Mouse (Mus musculus) hindbrain, embryonic 12.5 days (tissue): ENCODE measurements at regions not wholly inside any gene's neighbourhood (a gene's known extent, or its start where the extent isn't known, plus 50 kb on each side); places are given as distances from the start of the nearest gene placed in this dataset.

Experiments
- ATAC-seq: fragments of 200-750 bp; cut with Nextera tagmentation; 2 replicates; pipeline ENCODE4 v1.8.0; 2017; ENCODE audit warnings: moderate TSS enrichment; ENCODE audit not compliant: low FRiP score
- H3K27ac ChIP-seq: fragments of 300-500 bp; sonication (generic); 2 replicates; pipeline ENCODE4 v1.5.1; 2016; ENCODE audit warnings: mild to moderate bottlenecking
- H3K27me3 ChIP-seq: fragments of 300-500 bp; sonication (generic); 2 replicates; pipeline ENCODE4 v1.6.1; 2016; ENCODE audit warnings: mild to moderate bottlenecking
- H3K36me3 ChIP-seq: fragments of 300-500 bp; sonication (generic); 2 replicates; pipeline ENCODE4 v1.6.1; 2016; ENCODE audit warnings: mild to moderate bottlenecking
- H3K4me1 ChIP-seq: fragments of 300-500 bp; sonication (generic); 2 replicates; pipeline ENCODE4 v1.6.1; 2016
- H3K4me2 ChIP-seq: fragments of 300-500 bp; sonication (generic); replicated peaks from 2 replicates; pipeline ENCODE4 v1.6.1; 2016; ENCODE audit warnings: mild to moderate bottlenecking
- H3K4me3 ChIP-seq: fragments of 300-500 bp; sonication (generic); 2 replicates; pipeline ENCODE4 v1.5.1; 2016; ENCODE audit warnings: mild to moderate bottlenecking
- H3K9ac ChIP-seq: fragments of 300-500 bp; sonication (generic); 2 replicates; pipeline ENCODE4 v1.6.1; 2016; ENCODE audit warnings: mild to moderate bottlenecking, moderate library complexity
- H3K9me3 ChIP-seq: fragments of 300-500 bp; sonication (generic); replicated peaks from 2 replicates; pipeline ENCODE4 v1.6.1; 2016; ENCODE audit warnings: mild to moderate bottlenecking
- WGBS: fragments of 180-500 bp; shearing (Covaris S2); methylation state at CpG from one replicate; pipeline ENCODE4 v1.1.7; 2016; 5-methylcytosine and 5-hydroxymethylcytosine counted together

- no peak for ATAC-seq
- no peak overlapping the region for H3K9ac ChIP-seq
- H3K4me3 ChIP-seq = no peak overlapping the region
- H3K27ac ChIP-seq = no peak overlapping the region
- 0 out of 2 replicates have a peak, but pooled peaks cover 2% of the 10 kb centered on the region for H3K4me1 ChIP-seq
- H3K27me3 ChIP-seq = no peaks in the 10 kb centered on the region
- no peaks in the 10 kb centered on the region for H3K36me3 ChIP-seq
- no peaks in the 10 kb centered on the region for H3K9me3 ChIP-seq
- 96% methylated on average over 2 of the region's 2 CpGs for WGBS
- H3K4me2 ChIP-seq = no peak overlapping the region
These were observed 170.6 kb downstream of the Eipr1 start for GRCm38 (mm10) chr12:28922236-28922635.

DNA sequence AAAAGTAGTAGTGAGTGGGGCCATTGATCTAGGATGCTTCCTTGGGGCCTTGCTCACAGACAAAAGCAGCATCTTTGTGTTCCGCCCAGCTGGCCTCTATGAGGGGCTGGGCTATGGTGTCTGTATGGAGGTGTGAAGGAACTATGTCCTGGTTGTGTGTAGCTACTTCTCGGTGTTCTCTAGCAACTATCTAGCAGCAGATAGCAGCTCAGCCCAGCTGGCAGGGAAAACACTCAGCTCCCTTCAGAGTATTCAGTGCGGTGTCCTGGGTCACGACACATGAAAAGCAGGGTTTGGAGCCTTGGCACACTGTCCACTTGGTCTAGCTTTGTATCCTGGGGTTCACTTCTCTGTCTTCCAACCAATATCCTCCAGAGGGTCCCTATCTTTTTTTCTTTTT, 173.6 kb downstream of the Eipr1 start:
- WGBS = 88% methylated on average over 4 of the region's 4 CpGs
- Histone ChIP-seq H3K9ac (no peak overlapping the region), H3K27ac (no peak overlapping the region), H3K9me3 (no peaks in the 10 kb centered on the region), H3K36me3 (no peaks in the 10 kb centered on the region), H3K4me3 (no peak overlapping the region), H3K4me2 (no peak overlapping the region), H3K4me1 (0 out of 2 replicates have a peak, but pooled peaks cover 2% of the 10 kb centered on the region), H3K27me3 (no peaks in the 10 kb centered on the region)
- no peak for ATAC-seq

GRCm38 (mm10) chr12:28939936-28940335, 188.3 kb downstream of the Eipr1 start:
- no peak for ATAC-seq
- Histone ChIP-seq H3K9ac (no peak overlapping the region), H3K4me2 (no peak overlapping the region), H3K27ac (no peak overlapping the region), H3K4me3 (no peak overlapping the region), H3K36me3 (no peaks in the 10 kb centered on the region), H3K4me1 (no peaks in the 10 kb centered on the region), H3K27me3 (no peaks in the 10 kb centered on the region), H3K9me3 (no peaks in the 10 kb centered on the region)
- 88% methylated on average over 7 of the region's 7 CpGs for WGBS

- Histone ChIP-seq H3K9ac (no peak overlapping the region), H3K27ac (peak overlapping the region; percentile 52)
- no peak for ATAC-seq
These were observed 197.3 kb downstream of the Eipr1 start for GRCm38 (mm10) chr12:28948889-28949288.

GRCm38 (mm10) chr12:28949307-28949706, 197.7 kb downstream of the Eipr1 start:
- no peak for ATAC-seq
- Histone ChIP-seq H3K4me2 (no peak overlapping the region), H3K27me3 (no peaks in the 10 kb centered on the region), H3K4me1 (peaks cover 10% of the 10 kb centered on the region; the same call in 1 of the 2 replicates), H3K9ac (no peak overlapping the region), H3K4me3 (no peak overlapping the region), H3K27ac (peak overlapping the region; percentile 52; the same call in 1 of the 2 replicates), H3K36me3 (no peaks in the 10 kb centered on the region), H3K9me3 (no peaks in the 10 kb centered on the region)
- 78% methylated on average over 10 of the region's 10 CpGs for WGBS

More at GRCm38 (mm10) chr12:28948889-28949288, 197.3 kb downstream of the Eipr1 start:
- H3K9me3 ChIP-seq = no peaks in the 10 kb centered on the region
- no peak overlapping the region for H3K4me3 ChIP-seq
- WGBS = 49% methylated on average over 9 of the region's 9 CpGs
- no peak overlapping the region for H3K4me2 ChIP-seq
- no peaks in the 10 kb centered on the region for H3K36me3 ChIP-seq
- H3K27me3 ChIP-seq = no peaks in the 10 kb centered on the region
- peaks cover 10% of the 10 kb centered on the region; the same call in 1 of the 2 replicates for H3K4me1 ChIP-seq

DNA sequence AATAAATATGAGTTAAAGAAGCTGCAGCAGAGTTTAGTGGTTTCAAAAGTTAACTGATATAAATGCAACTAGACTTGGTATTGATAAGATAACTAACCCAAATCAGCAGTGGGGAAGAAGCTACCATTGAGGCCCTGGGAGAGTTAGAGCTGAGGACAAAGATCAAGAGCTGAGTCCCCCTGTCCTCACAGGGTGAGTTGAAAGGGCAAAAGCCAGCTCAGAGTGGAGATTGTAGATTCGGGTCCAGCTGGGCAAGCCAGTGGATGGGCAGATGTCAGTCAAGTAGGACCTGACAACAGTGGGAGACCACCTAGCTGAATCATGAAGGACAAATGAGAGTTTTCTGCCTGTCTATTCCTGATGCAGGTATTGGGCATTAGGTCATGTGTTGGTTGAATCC, 205.6 kb downstream of the Eipr1 start:
- 81% methylated on average over 1 of the region's 1 CpGs for WGBS
- Histone ChIP-seq H3K4me3 (no peak overlapping the region), H3K9me3 (no peaks in the 10 kb centered on the region), H3K4me2 (no peak overlapping the region), H3K27me3 (no peaks in the 10 kb centered on the region), H3K9ac (no peak overlapping the region), H3K36me3 (no peaks in the 10 kb centered on the region), H3K27ac (no peak overlapping the region), H3K4me1 (no peaks in the 10 kb centered on the region)
- no peak for ATAC-seq

DNA sequence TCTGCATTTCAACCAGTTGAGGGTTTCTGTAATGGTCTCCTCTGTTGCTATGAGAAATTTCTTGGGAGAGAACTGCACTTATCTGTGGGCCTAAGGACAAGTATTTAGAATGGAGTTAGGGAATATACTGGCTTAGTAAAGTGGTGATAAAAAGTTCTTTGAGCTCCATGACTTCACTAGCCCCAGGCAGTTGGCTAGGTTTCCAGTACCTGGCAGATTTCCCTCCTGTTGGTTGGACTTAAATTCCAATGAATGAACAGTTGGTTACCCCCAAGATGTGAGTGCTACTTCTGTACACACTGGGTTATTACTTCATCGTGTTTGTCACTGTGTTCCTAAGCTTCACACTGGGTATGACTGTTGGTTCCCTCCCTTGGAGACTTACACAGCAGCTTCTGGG, 207.1 kb downstream of the Eipr1 start:
- 67% methylated on average over 1 of the region's 1 CpGs for WGBS
- no peak for ATAC-seq

DNA sequence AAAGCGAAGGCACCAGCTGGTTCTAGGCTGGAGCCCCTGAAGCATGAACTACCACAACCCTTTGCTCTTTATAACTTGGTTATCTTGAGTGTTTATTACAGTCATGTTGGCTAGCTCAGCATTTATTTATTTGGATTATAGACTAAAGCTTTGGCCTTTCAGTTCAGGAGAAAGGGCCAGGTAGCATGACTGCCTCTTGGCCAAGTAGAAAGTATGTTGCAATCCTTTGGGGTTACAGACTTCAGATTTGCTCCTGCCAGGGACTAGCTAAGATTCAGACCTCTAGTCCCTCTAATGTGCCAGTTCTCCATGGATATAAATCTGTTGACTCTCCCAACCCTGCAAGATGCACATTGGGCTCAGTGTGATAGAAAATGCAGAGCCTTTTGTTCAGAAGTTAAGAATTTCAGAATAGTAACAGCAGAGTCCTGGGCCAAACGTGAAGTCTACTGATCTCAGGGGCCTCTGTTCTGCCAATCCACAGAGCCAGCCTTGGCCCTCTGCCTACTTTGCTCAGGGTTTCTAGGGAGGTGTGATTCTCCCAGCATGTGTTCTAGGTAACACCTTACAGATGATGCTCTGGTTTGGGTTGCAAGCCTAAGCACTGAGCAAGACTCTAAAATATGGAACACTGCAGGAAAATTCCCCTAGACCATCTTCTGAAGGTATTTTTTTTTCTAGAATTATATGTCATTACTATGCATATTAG, 218.2 kb downstream of the Eipr1 start:
- Histone ChIP-seq H3K9me3 (peaks cover 3% of the 10 kb centered on the region; the same call in 1 of the 2 replicates), H3K4me1 (peaks cover 4% of the 10 kb centered on the region; the same call in 1 of the 2 replicates), H3K36me3 (no peaks in the 10 kb centered on the region), H3K27ac (no peak overlapping the region), H3K27me3 (no peaks in the 10 kb centered on the region; the same call in 1 of the 2 replicates), H3K4me3 (no peak overlapping the region), H3K4me2 (no peak overlapping the region), H3K9ac (no peak overlapping the region)
- no peak for ATAC-seq
- 78% methylated on average over 2 of the region's 2 CpGs for WGBS

More for the DNA sequence above, 207.1 kb downstream of the Eipr1 start:
- Histone ChIP-seq H3K9me3 (no peaks in the 10 kb centered on the region), H3K4me1 (no peaks in the 10 kb centered on the region), H3K27ac (no peak overlapping the region), H3K9ac (no peak overlapping the region), H3K4me2 (no peak overlapping the region), H3K4me3 (no peak overlapping the region), H3K27me3 (no peaks in the 10 kb centered on the region), H3K36me3 (no peaks in the 10 kb centered on the region)

GRCm38 (mm10) chr12:28974571-28975041, 223.0 kb downstream of the Eipr1 start:
- Histone ChIP-seq H3K9ac (no peak overlapping the region), H3K4me2 (no peak overlapping the region), H3K4me3 (no peak overlapping the region), H3K36me3 (no peaks in the 10 kb centered on the region), H3K4me1 (peaks cover 8% of the 10 kb centered on the region; the same call in 1 of the 2 replicates), H3K9me3 (peaks cover 3% of the 10 kb centered on the region; the same call in 1 of the 2 replicates), H3K27me3 (no peaks in the 10 kb centered on the region; the same call in 1 of the 2 replicates), H3K27ac (no peak overlapping the region)
- 28% methylated on average over 6 of the region's 6 CpGs for WGBS
- peak; percentile 64; the same call in 1 of the 2 replicates for ATAC-seq

DNA sequence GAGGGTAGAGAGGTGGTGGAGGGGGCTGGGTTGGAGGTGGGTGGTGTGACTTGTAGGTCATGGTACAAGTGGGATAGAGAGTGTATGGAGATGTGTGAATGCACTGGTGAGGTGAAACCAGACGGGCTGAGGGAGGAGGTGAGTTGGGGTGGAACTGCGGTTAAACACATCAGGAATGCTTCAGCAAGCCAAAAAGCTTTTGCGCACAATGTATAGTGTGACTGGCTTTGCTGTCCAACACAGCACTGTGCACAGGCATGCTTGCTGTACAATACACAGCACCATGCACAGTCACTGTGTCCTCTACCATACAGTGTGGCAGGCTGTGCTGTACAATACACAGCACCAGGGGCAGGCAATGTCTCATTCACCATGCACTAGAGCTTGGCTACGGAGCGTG, 223.6 kb downstream of the Eipr1 start:
- no peak overlapping the region for H3K9ac ChIP-seq
- no peak overlapping the region for H3K4me2 ChIP-seq
- 88% methylated on average over 5 of the region's 5 CpGs for WGBS
- peaks cover 3% of the 10 kb centered on the region; the same call in 1 of the 2 replicates for H3K9me3 ChIP-seq
- ATAC-seq = no peak
- H3K27ac ChIP-seq = no peak overlapping the region
- H3K4me1 ChIP-seq = peaks cover 8% of the 10 kb centered on the region; the same call in 1 of the 2 replicates
- no peak overlapping the region for H3K4me3 ChIP-seq
- no peaks in the 10 kb centered on the region; the same call in 1 of the 2 replicates for H3K27me3 ChIP-seq
- H3K36me3 ChIP-seq = no peaks in the 10 kb centered on the region

DNA sequence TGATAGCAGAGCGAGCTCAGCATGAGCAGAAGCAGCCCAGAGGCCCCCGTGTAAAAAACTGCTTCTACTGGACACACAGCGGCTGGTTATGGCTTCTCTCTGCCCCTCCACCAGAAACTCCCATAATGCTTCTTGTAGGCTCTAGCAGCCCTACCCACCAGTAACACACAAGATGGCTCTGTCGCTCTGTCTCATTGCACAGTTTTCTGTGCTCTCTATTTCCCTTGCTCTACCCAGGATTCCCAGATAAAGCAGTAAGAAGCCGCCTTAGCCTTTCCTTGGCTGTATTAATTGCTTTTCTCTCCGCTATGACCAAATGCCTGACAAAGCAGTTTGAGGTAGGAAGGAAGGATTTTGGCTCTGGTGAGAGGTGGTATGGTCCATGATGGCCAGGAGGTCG, 228.1 kb downstream of the Eipr1 start:
- H3K27ac ChIP-seq = no peak overlapping the region
- H3K4me1 ChIP-seq = peaks cover 6% of the 10 kb centered on the region; the same call in 1 of the 2 replicates
- H3K4me3 ChIP-seq = no peak overlapping the region
- H3K27me3 ChIP-seq = no peaks in the 10 kb centered on the region
- no peak overlapping the region for H3K4me2 ChIP-seq
- no peak overlapping the region for H3K9ac ChIP-seq
- H3K36me3 ChIP-seq = no peaks in the 10 kb centered on the region
- 80% methylated on average over 7 of the region's 7 CpGs for WGBS
- no peak for ATAC-seq
- H3K9me3 ChIP-seq = no peaks in the 10 kb centered on the region

- Histone ChIP-seq H3K27me3 (no peaks in the 10 kb centered on the region), H3K4me1 (peaks cover 9% of the 10 kb centered on the region; the same call in 1 of the 2 replicates), H3K9ac (no peak overlapping the region), H3K4me3 (no peak overlapping the region), H3K4me2 (no peak overlapping the region), H3K36me3 (no peaks in the 10 kb centered on the region), H3K9me3 (no peaks in the 10 kb centered on the region), H3K27ac (no peak overlapping the region)
- 64% methylated on average over 7 of the region's 7 CpGs for WGBS
- no peak for ATAC-seq
These were observed 234.6 kb downstream of the Eipr1 start for GRCm38 (mm10) chr12:28986214-28986613.
